Mouse (Mus musculus) right cerebral cortex, postnatal 25 days (tissue): ENCODE data around the gene Cul7.

Experiments
- DNase-seq: peaks from one replicate; pipeline ENCODE4 v3.0.0; 2022

Gene Cul7

DNA sequence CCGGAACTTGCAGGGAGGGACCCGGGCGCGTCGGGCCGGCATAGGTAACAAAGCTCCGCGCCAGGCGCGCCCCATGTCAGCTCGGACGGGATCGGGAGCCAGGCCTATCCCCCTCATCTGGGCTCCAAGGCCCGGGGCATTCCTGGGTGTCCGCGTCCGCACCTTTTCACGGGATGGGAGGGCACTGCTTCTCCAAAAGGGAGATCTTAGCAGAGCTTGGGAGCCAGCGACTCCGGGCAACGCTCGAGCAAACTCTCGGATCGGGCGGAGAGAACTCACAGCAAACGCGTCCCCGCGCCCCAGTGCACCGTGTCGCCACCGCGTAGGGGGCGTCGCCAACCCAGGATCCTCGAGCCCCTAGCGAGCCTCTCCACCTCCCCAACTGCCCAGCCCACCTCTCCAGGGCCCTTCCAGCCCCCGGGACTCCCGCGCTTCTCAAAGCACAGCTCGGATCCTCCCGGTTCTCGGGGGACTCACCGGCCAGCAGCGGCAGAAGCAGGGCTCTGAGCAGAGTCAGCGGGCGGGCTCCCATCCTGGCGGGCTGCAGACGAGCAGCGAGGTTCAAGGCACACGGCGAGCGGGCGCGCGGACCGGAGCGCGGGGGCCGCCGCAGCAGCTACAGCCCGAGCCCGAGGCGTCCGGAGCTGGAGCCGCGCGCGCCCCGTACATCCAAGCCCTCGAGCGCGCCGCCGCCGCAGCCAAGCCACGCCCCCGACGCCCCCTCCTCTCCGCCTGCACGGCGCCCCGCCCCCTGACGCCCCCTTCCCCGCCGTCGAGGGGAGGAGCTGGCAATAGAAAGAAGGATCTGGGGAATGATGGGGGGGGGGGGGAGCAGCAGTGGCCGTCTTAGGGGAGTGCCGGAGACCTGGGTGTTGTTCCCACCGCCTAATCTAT is 21.1 kb upstream of the Cul7 start, which contains the start of gene Ptk7:
Gene Ptk7, minus strand, starts transcription at position 714 of the 894 bp plus-strand sequence.
- DNase-seq: peak; percentile 69

DNA sequence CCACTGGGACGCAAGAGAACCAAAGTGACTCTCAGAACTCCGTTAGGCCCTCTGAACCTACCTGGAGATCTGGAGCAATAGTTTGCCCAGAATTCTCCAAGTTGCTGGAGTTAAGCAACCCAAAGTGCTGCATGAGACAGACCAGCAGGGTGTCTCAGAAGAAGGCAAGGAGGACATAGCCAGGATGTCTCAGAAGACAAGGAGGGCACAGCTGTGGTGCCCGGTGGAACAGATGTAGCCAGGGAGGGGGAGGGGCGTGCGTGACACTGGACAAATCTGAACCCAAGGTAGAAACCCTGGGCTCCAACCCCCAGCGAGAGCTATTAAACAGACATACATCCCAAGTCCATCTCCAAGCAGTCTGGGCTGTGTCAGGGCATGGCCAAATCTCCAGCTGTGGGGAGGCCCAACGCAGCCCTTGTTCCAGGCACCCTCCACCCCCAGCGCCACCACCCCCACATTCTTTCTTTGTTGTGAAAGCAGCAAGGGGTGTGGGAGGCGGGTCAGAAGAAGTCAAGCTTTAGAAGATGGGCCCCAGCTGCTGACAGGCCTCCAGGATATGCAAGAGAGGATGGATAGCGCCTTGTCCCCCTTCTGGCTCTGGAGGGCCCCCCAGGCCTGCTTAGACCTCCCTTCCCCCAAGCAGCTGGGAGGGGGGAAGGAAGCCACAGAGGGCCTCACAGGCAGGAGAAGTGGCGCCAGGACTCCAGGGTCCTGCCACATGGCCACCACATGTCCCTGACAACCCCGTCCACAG is 20.3 kb upstream of the Cul7 start:
- no peak for DNase-seq

DNA sequence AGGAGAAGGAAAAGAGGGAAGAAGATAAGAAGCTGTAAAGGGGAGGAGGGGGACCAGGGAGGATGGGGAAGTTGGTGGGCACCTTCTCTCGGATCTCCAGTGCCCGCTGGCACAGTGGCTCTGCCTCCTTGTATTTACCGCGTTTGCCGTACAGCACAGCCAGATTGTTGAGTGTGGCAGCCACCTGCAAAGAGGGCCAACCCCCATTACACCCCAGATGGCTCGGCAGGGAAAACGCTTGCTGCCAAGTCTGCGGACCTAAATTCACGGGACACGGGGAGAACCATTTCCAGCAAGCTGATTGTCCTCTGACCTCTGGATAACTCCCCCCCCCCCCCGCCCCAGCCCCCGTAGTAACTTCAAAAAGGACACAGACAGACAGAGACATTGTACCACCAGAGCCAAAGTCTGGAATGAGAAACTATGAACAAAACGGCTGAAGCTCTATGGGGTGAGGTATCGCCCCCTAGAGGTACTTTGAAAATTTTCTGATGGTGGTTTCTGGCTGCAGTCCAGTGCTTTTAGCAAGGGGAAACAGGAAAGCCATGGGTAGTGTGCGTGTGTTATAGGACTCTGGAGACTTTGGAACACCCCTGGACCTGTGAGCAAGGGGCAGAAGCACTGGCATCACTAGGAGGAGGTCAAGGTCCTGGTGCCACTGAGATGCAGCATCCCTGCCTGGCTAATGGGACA is 13.2 kb upstream of the Cul7 start:
- DNase-seq: peak; percentile 60

DNA sequence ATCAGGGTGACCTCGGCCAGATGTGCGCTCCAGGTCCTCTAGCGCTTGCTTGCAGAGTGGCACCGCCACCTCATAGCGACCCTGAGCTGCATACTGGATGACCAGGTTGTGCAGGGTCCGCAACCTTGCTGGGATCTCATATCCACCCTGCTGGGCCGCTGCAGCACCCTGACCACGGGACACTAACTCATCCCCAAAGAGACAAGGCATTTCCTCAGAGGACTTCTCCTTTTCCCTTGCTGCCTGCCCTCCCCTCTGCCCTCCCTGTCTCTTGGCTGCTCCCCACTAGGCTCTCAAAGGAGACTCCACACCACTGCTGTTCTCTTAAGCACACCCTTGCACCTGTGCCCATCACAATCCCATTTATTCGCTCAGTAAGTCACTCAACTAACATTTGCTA is 10.2 kb upstream of the Cul7 start:
- DNase-seq: no peak

DNA sequence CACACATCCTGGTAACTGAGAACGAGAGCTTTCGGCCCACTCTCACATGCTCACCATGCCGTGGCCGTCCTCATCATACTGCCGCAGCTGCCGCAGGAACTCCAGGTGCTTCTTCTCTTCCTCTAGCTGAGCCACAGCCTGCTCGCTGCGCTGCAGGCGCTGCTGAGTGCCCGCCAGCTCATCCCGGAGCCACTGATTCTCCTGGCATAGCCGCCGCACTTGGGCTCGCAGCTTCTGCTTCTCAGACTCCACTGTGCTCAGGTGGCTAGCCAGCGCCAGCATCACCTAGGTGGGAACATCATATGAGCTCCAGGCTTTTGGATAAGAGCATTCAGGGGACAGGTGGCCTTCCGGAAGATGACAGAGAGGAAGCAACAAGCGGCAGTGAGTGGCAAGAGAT is 8.1 kb upstream of the Cul7 start:
- DNase-seq: no peak

DNA sequence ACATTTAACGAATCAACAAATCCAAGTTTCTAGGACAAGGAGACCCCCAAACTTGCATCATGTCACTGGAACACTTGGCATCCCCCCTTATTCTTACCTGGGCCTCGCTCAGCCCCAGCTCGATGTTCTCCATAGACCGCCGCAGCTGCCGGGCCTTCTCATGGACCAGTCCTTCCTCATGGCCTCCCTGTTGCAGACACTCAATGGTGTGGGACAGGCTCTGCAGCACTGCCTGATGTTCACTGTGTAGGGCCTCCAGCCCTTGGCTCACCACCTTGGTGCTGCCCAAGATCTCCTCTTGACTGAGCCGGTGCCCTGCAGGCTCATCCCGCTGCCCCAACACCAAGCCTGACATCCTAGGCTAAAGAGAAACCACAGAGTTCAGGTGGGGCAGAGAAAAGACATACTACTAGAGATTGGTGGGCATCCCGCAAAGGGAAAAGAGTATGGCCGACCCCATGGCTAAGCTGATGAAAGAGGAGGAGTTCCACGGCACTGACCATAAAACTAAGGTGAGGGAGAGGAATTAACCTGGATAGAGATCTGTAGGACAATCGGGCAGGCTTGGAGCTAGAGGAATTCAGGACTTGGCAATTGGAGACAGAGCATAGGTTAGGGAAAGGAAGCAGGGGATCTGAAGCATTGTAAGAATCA is 5.9 kb upstream of the Cul7 start:
- no peak for DNase-seq

DNA sequence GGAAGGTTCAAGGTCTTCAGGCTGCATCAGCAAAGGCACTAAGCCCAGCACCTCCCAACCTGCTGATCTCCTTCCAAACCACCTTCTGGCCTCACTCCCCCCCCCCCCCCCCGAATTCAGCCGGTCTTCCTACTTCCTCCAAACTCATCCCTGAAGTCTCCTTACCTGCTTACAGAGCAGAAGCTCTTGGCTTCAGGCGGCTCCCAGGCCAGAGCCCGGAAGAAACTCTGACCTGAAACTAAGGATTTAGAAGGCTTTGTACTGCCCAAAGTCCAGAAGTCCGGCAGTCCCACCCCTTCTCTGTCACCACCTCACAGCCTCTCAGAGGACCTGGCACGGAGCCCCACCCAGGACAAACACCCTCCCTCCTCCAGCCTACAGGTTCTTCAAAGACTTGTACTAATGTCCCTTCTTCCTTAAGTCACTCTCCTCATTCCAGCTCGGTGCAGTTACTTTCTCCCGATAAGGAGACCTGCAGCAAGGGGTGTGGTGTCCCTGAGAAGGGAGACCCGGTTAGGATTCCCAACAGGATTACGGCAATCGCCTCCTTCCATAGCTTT is 5.1 kb upstream of the Cul7 start:
- no peak for DNase-seq

DNA sequence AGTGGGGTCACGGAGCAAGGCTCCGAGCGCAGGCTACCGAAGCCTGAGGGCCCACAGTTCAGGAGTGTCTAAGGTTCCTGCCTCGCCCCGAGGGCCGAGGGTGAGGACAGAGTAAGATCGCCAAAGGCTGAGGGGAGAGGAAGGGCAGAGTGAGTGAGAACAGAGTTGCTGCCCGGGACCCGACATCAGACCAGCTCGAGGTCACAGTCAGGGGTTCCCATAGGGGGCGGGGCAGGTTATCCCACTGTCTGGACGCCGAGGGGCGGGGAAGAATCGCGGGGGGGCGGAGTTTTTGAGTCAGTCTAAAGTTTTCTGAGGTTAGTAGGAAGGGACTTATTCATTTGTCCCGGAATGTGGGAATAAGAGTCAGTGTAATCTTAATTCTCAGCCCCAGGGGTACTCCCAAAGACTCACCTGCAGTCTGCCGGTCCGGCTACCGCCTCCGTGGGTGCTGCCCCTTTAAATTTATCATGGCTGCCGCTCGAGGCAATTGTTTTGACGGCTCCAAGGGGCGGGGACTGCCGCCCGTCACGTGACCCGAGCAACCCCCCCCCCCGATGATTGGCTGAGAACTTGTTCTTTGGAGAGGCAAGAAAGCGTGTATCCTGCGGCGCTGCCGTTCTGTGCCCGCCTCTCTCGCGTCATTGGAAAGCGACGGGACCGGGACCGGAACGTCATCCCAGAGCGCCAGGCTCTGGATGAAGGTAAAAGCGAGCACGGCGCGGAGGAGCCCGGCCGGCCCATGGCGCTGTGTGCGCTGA is 4.4 kb upstream of the Cul7 start, which contains the start of the genes Klc4 and Mrpl2:
Gene Klc4, minus strand, starts transcription at position 462 of the 761 bp plus-strand sequence.
Gene Mrpl2, plus strand, starts transcription at position 669 of the 761 bp plus-strand sequence.
- DNase-seq: peak; percentile 98

DNA sequence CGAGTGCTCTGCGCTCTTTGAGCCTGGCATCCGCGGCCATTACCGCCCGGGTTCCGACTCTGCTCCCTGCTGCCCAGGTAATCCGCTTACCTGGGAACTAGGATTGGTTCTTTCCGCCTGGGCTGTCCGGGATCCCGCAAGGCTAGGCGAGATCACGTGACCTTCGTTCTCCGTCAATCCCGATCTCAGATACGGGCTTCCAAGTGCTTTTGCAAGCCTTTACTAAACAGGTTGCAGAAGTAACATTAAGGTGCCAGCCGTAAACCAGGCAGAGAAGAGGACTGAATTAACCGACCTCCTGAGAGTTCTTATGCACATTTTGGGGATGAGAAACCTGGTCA is 3.8 kb upstream of the Cul7 start:
- no peak for DNase-seq

DNA sequence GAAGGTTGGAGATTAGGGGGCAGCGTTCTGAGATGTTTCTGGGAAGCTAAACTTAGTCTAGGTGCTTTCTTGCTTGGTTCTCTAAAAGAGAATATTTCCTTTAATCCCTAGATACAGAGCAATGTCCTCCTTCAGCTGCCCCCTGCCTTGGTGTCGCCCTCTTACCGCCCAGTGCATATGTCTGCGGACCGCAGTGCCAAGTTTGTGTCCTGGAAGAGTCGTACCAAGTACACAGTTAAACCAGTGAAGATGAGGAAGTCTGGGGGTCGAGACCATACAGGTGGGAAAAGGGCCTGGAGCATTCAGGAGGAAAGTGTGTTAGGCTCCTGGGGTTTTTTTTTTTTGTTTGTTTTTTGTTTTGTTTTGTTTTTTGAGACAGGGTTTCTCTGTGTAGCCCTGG is 2.9 kb upstream of the Cul7 start:
- no peak for DNase-seq

DNA sequence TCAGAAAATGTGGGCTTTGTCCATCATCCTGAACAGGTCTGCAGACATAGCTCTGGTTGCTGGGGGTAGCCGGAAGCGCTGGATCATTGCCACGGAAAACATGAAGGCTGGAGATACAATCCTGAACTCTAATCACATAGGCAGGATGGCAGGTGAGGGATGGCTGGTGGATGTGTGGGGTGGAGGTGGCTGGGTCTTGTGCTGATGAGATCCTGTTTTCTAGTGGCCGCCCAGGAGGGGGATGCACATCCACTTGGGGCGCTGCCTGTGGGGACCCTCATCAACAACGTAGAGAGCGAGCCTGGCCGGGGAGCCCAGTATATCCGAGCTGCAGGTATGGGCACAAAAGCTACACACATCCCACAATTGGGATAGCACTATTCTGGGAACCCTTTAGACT is 1.7 kb upstream of the Cul7 start:
- no peak for DNase-seq

DNA sequence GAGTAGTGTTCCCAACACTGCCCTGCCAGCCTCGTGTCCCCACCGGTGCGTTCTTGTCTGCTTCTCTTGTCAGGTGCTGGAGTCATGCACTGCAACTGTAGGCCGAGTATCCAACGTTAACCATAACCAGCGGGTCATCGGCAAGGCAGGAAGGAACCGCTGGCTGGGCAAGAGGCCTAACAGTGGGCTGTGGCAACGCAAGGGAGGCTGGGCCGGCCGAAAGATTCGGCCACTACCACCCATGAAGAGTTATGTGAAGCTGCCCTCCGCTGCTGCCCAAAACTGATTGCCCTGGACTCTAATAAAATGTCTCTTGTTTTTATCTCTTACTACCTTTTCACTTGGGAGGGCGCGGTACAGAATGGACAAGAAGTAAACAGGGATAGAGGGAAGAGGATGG is 326 bp upstream of the Cul7 start:
- no peak for DNase-seq

DNA sequence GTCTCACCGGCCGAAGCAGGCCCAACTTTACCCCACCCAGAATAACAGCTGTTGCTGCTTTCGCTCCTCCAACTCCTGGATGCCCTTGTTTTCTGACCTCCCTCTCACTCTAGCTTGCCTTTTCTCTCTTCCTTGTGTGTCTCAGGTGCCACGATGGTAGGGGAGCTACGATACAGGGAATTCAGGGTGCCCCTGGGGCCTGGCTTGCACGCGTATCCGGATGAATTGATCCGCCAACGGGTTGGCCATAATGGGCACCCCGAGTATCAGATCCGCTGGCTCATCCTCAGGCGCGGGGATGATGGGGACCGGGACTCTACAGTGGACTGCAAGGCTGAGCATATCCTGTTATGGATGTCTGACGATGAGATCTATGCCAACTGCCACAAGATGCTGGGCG is 1.2 kb downstream of the Cul7 start:
- no peak for DNase-seq

DNA sequence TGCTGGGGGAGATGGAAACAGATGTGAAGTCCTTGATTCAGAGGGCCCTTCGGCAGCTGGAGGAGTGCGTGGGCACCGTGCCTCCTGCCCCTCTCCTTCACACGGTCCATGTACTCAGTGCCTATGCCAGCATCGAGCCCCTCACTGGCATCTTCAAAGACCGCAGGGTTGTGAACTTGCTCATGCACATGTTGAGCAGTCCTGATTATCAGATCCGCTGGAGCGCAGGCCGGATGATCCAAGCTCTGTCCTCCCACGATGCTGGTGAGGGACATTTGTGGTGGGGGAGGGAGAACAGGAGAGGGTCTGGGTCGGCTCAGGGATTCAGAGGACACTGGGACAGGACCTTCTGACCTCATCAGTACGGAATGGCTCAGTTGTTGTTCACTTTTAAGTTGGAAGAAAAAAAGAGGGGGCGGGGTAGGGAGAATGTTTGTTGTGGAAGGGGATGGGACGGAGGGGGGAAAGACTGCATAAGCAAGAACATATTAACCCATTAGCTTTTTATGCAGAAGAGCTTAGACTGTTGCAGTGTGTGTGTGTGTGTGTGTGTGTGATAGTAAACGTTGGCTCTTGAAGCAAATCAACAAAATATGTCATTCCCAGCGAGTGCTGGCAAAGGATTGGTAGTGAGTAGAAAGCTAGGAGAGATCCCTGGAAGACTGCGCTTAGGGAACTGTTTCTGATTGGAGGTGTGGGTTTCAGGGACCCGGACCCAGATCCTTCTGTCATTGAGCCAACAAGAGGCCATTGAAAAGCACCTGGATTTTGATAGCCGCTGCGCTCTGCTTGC is 1.8 kb downstream of the Cul7 start:
- no peak for DNase-seq

DNA sequence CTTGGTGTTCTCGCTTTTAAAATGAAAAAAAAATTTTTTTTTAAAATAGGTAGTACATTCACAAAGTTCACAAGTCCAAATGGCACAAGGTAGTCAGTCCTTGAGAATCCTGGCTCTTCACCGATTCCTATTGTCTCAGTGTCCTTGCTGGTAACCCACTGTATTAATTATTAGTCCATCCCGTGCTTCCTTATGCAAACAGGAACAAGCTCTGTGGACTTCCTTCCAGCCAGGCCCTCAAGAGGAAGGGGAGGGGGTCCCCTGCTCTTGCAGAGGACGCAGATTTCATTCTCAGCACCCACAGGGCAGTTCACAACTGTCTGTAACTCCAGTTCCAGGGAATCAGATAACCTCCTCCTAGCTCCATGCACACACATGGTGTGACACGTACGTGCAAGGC is 5.9 kb downstream of the Cul7 start:
- DNase-seq: no peak

DNA sequence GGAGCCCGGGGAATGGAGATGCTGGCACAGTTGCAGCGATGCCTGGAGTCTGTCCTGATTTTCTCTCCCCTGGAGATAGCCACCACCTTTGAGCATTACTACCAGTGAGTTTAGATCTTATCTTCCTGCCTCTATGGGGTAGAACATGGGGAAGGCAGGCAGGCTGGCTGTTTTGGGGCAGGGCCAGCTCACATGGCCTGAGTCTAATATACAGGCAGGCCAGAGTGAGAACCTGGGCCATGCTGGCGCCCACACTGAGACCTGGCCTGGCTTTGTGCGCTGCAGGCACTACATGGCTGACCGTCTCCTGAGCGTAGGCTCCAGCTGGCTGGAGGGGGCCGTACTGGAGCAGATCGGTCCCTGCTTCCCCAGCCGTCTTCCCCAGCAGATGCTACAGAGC is 11.2 kb downstream of the Cul7 start:
- DNase-seq: no peak

DNA sequence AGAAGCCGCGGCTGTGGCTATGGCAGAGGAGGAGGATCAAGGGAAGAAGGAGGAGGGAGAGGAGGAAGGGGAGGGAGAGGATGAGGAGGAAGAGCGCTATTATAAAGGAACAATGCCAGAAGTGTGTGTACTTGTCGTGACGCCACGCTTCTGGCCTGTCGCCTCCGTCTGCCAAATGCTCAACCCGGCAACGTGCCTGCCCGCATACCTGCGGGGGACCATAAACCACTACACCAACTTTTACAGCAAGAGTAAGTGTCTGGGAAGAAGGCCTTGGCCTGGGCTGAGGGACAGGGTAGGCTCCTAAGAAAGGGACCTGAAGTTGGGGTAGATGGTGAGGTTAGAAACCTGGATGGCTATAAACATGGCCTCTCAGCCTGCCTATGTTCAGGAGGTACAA is 11.8 kb downstream of the Cul7 start:
- DNase-seq: no peak

DNA sequence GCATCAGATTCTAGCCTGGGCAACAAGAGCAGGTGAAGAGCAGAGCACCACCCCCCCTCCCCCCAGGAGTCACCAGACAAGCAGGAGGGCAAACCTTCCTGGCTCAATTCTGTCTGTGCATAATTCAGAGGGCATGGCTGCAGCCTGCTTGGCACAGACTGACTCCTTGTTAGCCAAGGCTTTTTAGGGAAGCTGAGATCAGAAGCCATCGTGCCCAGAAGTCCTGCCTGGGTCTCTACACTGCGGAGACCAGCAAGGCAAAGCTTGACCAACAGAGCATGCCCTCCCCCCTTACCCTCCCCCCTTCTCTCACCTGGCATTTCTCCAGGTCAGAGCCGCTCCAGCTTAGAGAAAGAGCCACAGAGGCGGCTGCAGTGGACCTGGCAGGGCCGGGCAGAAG is 12.6 kb downstream of the Cul7 start:
- DNase-seq: no peak

DNA sequence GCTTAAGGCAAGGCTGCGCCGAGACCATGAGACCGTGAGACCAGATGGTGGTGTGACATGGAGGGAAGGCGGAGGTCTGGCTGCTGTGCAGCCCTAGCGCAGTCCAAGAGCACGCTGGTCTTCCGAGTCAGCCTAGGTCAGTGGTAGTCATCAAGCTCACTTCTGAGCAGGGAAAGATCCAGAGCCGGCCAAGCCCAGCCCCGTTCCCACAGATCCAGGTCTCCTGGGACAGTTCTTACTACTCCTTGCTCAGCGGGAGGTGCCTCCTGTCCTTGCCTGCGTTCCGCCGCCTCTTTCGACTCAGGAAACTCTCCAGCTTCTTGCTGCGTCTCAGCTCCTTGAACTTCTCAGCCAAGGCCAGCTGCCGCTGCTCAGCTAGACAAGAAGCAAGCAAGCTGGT is 17.6 kb downstream of the Cul7 start:
- no peak for DNase-seq

DNA sequence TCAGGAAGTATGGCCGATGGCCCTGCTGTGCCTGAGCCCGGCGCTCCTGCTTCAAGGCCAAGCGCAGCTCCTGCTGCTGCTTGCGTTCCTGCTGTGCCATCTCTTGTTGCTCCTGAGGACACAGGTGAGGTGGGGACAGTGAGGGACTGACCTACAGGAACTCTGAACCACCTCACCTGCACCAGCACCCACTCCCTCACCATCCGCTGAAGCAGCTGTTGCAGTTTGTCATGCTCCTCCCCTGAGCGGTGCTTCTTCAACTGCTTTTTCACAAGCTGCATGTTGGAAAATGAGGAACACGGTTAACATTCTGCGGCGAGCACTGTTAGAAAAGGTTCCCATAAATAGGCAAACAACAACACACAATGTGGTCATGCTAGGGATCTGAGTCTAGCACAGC is 19.8 kb downstream of the Cul7 start:
- no peak for DNase-seq
